Mouse (Mus musculus) E14TG2a.4 (cell line): ENCODE data around the gene Ciao2a.

ENCODE experiments used
- CTCF ChIP-seq: conservative IDR thresholded peaks from 2 replicates; pipeline ENCODE4 v1.5.1; 2014; ENCODE audit warnings: low read length
- NANOG ChIP-seq: IDR thresholded peaks from 2 replicates; pipeline ENCODE4 v1.6.1; 2014; ENCODE audit warnings: borderline replicate concordance, low read length, mixed read lengths
- POU5F1 ChIP-seq: IDR thresholded peaks from 2 replicates; pipeline ENCODE4 v1.6.1; 2014; ENCODE audit warnings: low read length, borderline replicate concordance

- TF ChIP-seq CTCF, result no peak
- TF ChIP-seq POU5F1, result no peak
- no peak for TF ChIP-seq NANOG
Measured at GRCm38 (mm10) chr9:66131466-66131865, 5.1 kb downstream of the Ciao2a start.
